Mouse (Mus musculus) hindbrain, postnatal 0 days (tissue): ENCODE results near the gene Adipoq. TPM values are rescaled to one million over a fixed set of nuclear protein-coding genes. Genes with fewer than 3 reads are reported as not detected.
"Not testable (repeated sequence)": the region's sequence is repeated elsewhere in the genome, so short reads cannot be mapped to it uniquely, and the experiment has no call there.

Source experiments
- ATAC-seq: fragments of 200-750 bp; cut with Nextera tagmentation; 2 replicates; pipeline ENCODE4 v1.8.0; 2017; ENCODE audit warnings: mild to moderate bottlenecking, moderate TSS enrichment, moderate library complexity
- DNase-seq: peaks from one replicate; pipeline ENCODE4 v3.0.0-alpha.2; 2015; ENCODE audit warnings: low spot score
- H3K27ac ChIP-seq: fragments of 300-500 bp; sonication (generic); 2 replicates; pipeline ENCODE4 v1.5.1; 2014; ENCODE audit warnings: mild to moderate bottlenecking
- H3K27me3 ChIP-seq: fragments of 300-500 bp; sonication (generic); 2 replicates; pipeline ENCODE4 v1.6.1; 2014; ENCODE audit warnings: low read length, mixed read lengths; ENCODE audit not compliant: insufficient read depth
- H3K36me3 ChIP-seq: fragments of 300-500 bp; sonication (generic); 2 replicates; pipeline ENCODE4 v1.6.1; 2014; ENCODE audit warnings: low read length, mixed read lengths; ENCODE audit not compliant: insufficient read depth
- H3K4me1 ChIP-seq: fragments of 300-500 bp; sonication (generic); 2 replicates; pipeline ENCODE4 v1.6.1; 2014; ENCODE audit warnings: antibody characterized with exemption, low read length, mixed read lengths; ENCODE audit not compliant: insufficient read depth
- H3K4me2 ChIP-seq: fragments of 300-500 bp; sonication (generic); 2 replicates; pipeline ENCODE4 v1.6.1; 2014; ENCODE audit warnings: low read depth, mild to moderate bottlenecking, low read length, moderate library complexity, mixed read lengths
- H3K4me3 ChIP-seq: fragments of 300-500 bp; sonication (generic); 2 replicates; pipeline ENCODE4 v1.5.1; 2014; ENCODE audit warnings: low read length
- H3K9ac ChIP-seq: fragments of 300-500 bp; sonication (generic); replicated peaks from 2 replicates; pipeline ENCODE4 v1.6.1; 2014; ENCODE audit warnings: mild to moderate bottlenecking, low read length, moderate library complexity, mixed read lengths
- H3K9me3 ChIP-seq: fragments of 300-500 bp; sonication (generic); 2 replicates; pipeline ENCODE4 v1.6.1; 2016; ENCODE audit warnings: low read length, mixed read lengths
- CTCF ChIP-seq: IDR thresholded peaks from 2 replicates; pipeline ENCODE4 v1.5.1; 2016; ENCODE audit warnings: antibody characterized with exemption, control low read depth, low read depth
- WGBS: fragments of 180-500 bp; shearing (Covaris S2); extraction: QIAGEN DNeasy Blood & Tissue Kit; methylation state at CpG from one replicate; pipeline ENCODE4 v1.1.7; 2014; 5-methylcytosine and 5-hydroxymethylcytosine counted together
- polyA plus RNA-seq: library from polyadenylated mRNA; unstranded; fragments of >200 nt; fragmentation: Nextera tagmentation; extraction: Ambion mirVana; gene quantifications from 2 replicates; pipeline ENCODE4 v1.2.1, GENCODE M21; 2015
- total RNA-seq: library from RNA; depleted of rRNA; stranded (reverse); fragments of >200 nt; gene quantifications from 2 replicates; pipeline ENCODE4 v1.2.3, GENCODE M21; 2014; rRNA removed

Adipoq gene
- not detected in 2 replicates for total RNA-seq
- not detected in 2 replicates for polyA plus RNA-seq

GRCm38 (mm10) chr16:23146280-23146679, at the start of gene Adipoq:
Gene Adipoq (plus strand): TSS chr16:23146536.
- H3K27ac ChIP-seq = no peak within 1 kb of the TSS
- no peak within 1 kb of the TSS for H3K9ac ChIP-seq
- ATAC-seq = no peak
- no peaks in the 10 kb centered on the region for H3K27me3 ChIP-seq
- WGBS = 91% methylated on average over 3 of the region's 3 CpGs
- TF ChIP-seq CTCF = no peak
- no peak for DNase-seq
- no peak within 1 kb of the TSS for H3K4me2 ChIP-seq
- no peaks in the 10 kb centered on the region for H3K4me1 ChIP-seq
- no peaks in the 10 kb centered on the region for H3K9me3 ChIP-seq
- no peaks in the 10 kb centered on the region for H3K36me3 ChIP-seq
- H3K4me3 ChIP-seq = no peak within 1 kb of the TSS

DNA sequence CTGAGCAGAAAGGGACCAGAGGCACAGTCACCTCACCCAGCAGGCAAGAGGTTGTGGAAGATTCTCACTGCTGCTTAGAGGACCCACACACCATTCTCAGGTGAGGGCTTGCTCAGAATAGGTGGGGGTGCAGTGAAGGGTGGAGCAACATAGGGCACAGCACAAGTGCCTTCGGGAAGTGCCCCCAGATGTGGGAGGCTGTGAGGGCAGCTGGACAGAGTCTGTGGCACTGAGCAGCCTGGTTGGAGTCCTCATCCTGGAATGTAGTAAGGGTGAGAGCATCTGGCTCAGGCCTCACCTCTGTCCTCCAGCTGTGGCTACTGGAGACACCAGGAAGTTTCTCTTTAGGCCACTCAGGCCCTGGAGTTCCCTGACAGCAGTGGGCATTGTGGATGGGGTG, 49.5 kb upstream of the Adipoq start:
- ATAC-seq = peak; percentile 24; the same call in 1 of the 2 replicates
- WGBS = 85% methylated on average over 1 of the region's 1 CpGs
- H3K4me3 ChIP-seq, H3K36me3 ChIP-seq, H3K27ac ChIP-seq, H3K4me1 ChIP-seq, H3K4me2 ChIP-seq, H3K9me3 ChIP-seq, H3K27me3 ChIP-seq, H3K9ac ChIP-seq, DNase-seq: not testable (repeated sequence)

- not testable (repeated sequence) for H3K4me2 ChIP-seq, DNase-seq, H3K36me3 ChIP-seq, H3K27me3 ChIP-seq, H3K4me3 ChIP-seq, H3K9me3 ChIP-seq, H3K9ac ChIP-seq, H3K4me1 ChIP-seq, H3K27ac ChIP-seq
- 82% methylated on average over 8 of the region's 8 CpGs for WGBS
- 0 out of 2 replicates have a peak, but pooled peaks have one; percentile 4 for ATAC-seq
These were observed 48.8 kb upstream of the Adipoq start for GRCm38 (mm10) chr16:23097290-23098104.

DNA sequence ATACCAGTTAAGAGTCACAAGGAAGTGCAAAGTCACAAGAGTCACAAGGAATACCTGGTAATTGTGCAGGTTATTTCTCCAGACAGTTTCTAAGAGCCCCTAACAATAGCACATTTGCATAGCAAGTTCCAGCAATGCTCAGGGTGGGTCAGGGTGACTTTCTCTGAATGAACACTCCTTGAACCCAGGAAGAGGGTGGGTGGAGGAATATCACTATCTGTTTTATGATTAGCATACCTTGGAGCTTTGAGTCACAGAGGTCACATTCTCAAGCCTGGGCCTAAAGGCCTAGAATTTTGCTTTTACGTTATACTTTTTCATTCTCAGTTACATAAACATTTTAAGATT, 48.3 kb upstream of the Adipoq start:
- H3K4me2 ChIP-seq, H3K27me3 ChIP-seq, ATAC-seq, H3K36me3 ChIP-seq, DNase-seq, H3K9me3 ChIP-seq, H3K27ac ChIP-seq, H3K4me1 ChIP-seq, H3K9ac ChIP-seq, H3K4me3 ChIP-seq: not testable (repeated sequence)
- WGBS = 94% methylated on average over 1 of the region's 1 CpGs

DNA sequence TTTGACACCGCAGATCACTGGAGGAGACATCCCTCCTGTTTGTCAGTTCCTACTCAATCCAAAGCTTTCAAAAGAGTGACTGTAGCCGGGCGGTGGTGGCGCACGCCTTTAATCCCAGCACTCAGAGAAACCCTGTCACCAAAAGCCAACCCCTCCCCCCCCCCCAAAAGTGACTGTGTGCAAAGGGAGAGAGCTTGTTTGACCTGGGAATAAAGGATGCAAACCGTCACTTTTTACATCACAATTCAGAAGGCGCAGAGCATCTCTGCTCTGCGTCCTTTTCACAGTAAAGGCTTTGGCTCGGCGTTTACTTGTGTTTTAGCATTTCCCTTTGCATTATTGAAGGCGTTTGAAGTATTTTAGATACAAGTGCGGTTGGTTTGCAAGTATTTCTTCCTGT, 46.7 kb upstream of the Adipoq start:
- Histone ChIP-seq H3K9ac (peak overlapping the region; percentile 44), H3K36me3 (no peaks in the 10 kb centered on the region), H3K4me3 (peak overlapping the region; percentile 23), H3K4me2 (peak overlapping the region; percentile 60), H3K4me1 (peaks cover 6% of the 10 kb centered on the region), H3K27me3 (no peaks in the 10 kb centered on the region), H3K27ac (no peak overlapping the region), H3K9me3 (no peaks in the 10 kb centered on the region)
- ATAC-seq (no peak), DNase-seq (no peak)
- TF ChIP-seq CTCF = no peak
- 4% methylated on average over 12 of the region's 12 CpGs for WGBS

GRCm38 (mm10) chr16:23100099-23100575, 46.2 kb upstream of the Adipoq start:
- Histone ChIP-seq H3K36me3 (no peaks in the 10 kb centered on the region), H3K4me2 (peak overlapping the region; percentile 60), H3K4me3 (peak overlapping the region; percentile 23), H3K9me3 (no peaks in the 10 kb centered on the region), H3K9ac (peak overlapping the region; percentile 44), H3K27me3 (no peaks in the 10 kb centered on the region), H3K4me1 (peaks cover 6% of the 10 kb centered on the region), H3K27ac (no peak overlapping the region)
- DNase-seq (peak; percentile 27), ATAC-seq (peak; percentile 28; the same call in 1 of the 2 replicates)
- no peak for TF ChIP-seq CTCF
- WGBS = 4% methylated on average over 9 of the region's 9 CpGs

DNA sequence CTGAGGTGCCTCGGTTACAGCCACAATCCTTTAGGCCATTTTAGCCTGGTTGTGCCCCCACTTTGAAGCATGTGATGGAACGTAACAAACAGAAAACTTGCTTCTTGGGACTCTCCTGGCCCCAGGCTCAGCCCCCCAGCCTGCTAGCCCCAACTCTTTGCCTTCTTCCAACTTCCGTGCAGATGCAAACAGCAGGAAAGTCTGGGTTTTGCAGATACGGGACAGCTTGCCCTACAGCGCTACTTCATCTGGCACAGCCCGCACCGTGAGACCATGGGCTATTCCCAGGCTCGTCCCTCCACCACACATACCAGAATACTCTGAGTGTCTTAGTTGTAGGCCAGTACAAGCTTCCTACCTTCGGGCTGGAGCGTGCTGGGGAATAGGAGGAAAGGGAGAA, 45.7 kb upstream of the Adipoq start:
- H3K27me3 ChIP-seq = no peaks in the 10 kb centered on the region
- no peaks in the 10 kb centered on the region for H3K9me3 ChIP-seq
- no peak for ATAC-seq
- DNase-seq = no peak
- TF ChIP-seq CTCF = no peak
- no peak overlapping the region for H3K4me3 ChIP-seq
- 15% methylated on average over 10 of the region's 10 CpGs for WGBS
- peaks cover 6% of the 10 kb centered on the region for H3K4me1 ChIP-seq
- no peaks in the 10 kb centered on the region for H3K36me3 ChIP-seq
- peak overlapping the region; percentile 60 for H3K4me2 ChIP-seq
- H3K27ac ChIP-seq = no peak overlapping the region
- H3K9ac ChIP-seq = no peak overlapping the region
